Mouse (Mus musculus) heart, embryonic 16.5 days (tissue): ENCODE data around the gene Mob3b. TPM values are rescaled to one million over a fixed set of nuclear protein-coding genes. Genes with fewer than 3 reads are reported as not detected.
A peak's percentile ranks its signal among the peaks of the same experiment; 100 is the strongest.

Source experiments
- ATAC-seq: fragments of 200-750 bp; cut with Nextera tagmentation; replicated peaks from 2 replicates; pipeline ENCODE4 v1.8.0; 2017; ENCODE audit warnings: moderate number of reproducible peaks; ENCODE audit not compliant: insufficient read depth, low FRiP score; ENCODE audit errors: extremely low read depth
- H3K27ac ChIP-seq: fragments of 300-500 bp; sonication (generic); 2 replicates; pipeline ENCODE4 v1.5.1; 2014; ENCODE audit warnings: mild to moderate bottlenecking, low read length, control low read depth, moderate library complexity
- H3K27me3 ChIP-seq: fragments of 300-500 bp; sonication (generic); 2 replicates; pipeline ENCODE4 v1.6.1; 2014; ENCODE audit warnings: low read length, mixed read lengths; ENCODE audit not compliant: control insufficient read depth, insufficient read depth
- H3K36me3 ChIP-seq: fragments of 300-500 bp; sonication (generic); 2 replicates; pipeline ENCODE4 v1.6.1; 2014; ENCODE audit not compliant: control insufficient read depth, insufficient read depth
- H3K4me1 ChIP-seq: fragments of 300-500 bp; sonication (generic); 2 replicates; pipeline ENCODE4 v1.6.1; 2014; ENCODE audit warnings: low read length, mixed read lengths; ENCODE audit not compliant: control insufficient read depth, insufficient read depth
- H3K4me2 ChIP-seq: fragments of 300-500 bp; sonication (generic); 2 replicates; pipeline ENCODE4 v1.6.1; 2014; ENCODE audit warnings: low read depth, mild to moderate bottlenecking, control low read depth, low read length
- H3K4me3 ChIP-seq: fragments of 300-500 bp; sonication (generic); 2 replicates; pipeline ENCODE4 v1.5.1; 2014; ENCODE audit warnings: mild to moderate bottlenecking, control low read depth, low read length
- H3K9ac ChIP-seq: fragments of 300-500 bp; sonication (generic); 2 replicates; pipeline ENCODE4 v1.6.1; 2014; ENCODE audit warnings: low read length, control low read depth
- H3K9me3 ChIP-seq: fragments of 300-500 bp; sonication (generic); replicated peaks from 2 replicates; pipeline ENCODE4 v1.6.1; 2016; ENCODE audit warnings: low read length; ENCODE audit not compliant: control insufficient read depth
- WGBS: fragments of 180-500 bp; shearing (Covaris S2); extraction: QIAGEN DNeasy Blood & Tissue Kit; methylation state at CpG from one replicate; pipeline ENCODE4 v1.1.7; 2014; 5-methylcytosine and 5-hydroxymethylcytosine counted together
- polyA plus RNA-seq: library from polyadenylated mRNA; unstranded; fragments of >200 nt; fragmentation: Nextera tagmentation; extraction: Ambion mirVana; gene quantifications from 2 replicates; pipeline ENCODE4 v1.2.1, GENCODE M21; 2015

Mob3b gene
- polyA plus RNA-seq, 1 experiment from 2014 or later = 3.9 TPM

GRCm38 (mm10) chr4:34981301-34982172 lies 175.7 kb downstream of the Mob3b start:
- Histone ChIP-seq H3K4me3 (no peak overlapping the region), H3K9ac (no peak overlapping the region), H3K36me3 (no peaks in the 10 kb centered on the region), H3K27me3 (no peaks in the 10 kb centered on the region), H3K4me2 (no peak overlapping the region), H3K27ac (no peak overlapping the region), H3K9me3 (no peaks in the 10 kb centered on the region), H3K4me1 (peaks cover 15% of the 10 kb centered on the region)
- no peak for ATAC-seq
- 63% methylated on average over 8 of the region's 8 CpGs for WGBS

DNA sequence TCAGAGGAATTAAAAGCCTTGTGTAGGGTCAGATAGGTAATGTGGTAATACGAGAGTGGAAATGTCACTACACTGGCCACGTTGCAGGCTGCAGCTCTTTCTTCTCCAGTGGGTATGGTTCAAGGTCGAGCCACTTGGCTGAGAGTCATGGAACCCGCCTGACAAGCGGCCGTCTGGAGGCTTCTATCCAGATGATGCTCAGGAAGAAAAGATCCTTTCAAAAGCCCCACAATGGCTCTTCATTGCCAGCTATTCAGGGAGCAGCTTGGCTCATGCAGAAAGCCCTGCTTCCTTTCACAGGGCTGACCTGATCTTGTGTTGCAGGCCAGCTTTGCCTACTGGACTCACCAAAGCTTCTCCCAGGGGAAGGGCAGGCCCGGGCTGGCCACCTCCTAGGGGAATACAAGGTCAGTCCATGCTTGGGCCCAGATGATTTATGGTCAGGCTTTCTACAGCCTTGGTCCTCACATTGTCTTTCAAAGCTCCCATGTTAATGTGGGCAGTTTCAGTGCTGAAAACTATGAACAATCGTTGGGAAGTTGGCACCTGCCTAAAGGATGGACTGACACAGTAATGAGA lies 176.7 kb downstream of the Mob3b start:
- H3K4me2 ChIP-seq = no peak overlapping the region

GRCm38 (mm10) chr4:34976916-34977702 lies 180.2 kb downstream of the Mob3b start:
- Histone ChIP-seq H3K36me3 (no peaks in the 10 kb centered on the region), H3K27me3 (no peaks in the 10 kb centered on the region), H3K4me1 (peaks cover 20% of the 10 kb centered on the region), H3K4me3 (no peak overlapping the region), H3K27ac (peak overlapping the region; percentile 86), H3K9ac (no peak overlapping the region), H3K9me3 (no peaks in the 10 kb centered on the region), H3K4me2 (peak overlapping the region; percentile 47)
- no peak for ATAC-seq
- 85% methylated on average over 4 of the region's 4 CpGs for WGBS

More for the DNA sequence above, 176.7 kb downstream of the Mob3b start:
- no peak overlapping the region for H3K27ac ChIP-seq
- H3K9ac ChIP-seq = no peak overlapping the region
- no peaks in the 10 kb centered on the region for H3K36me3 ChIP-seq
- ATAC-seq = no peak
- WGBS = 80% methylated on average over 8 of the region's 8 CpGs
- no peaks in the 10 kb centered on the region for H3K9me3 ChIP-seq
- no peak overlapping the region for H3K4me3 ChIP-seq
- H3K4me1 ChIP-seq = peaks cover 21% of the 10 kb centered on the region
- no peaks in the 10 kb centered on the region for H3K27me3 ChIP-seq

GRCm38 (mm10) chr4:34976331-34976778 lies 180.9 kb downstream of the Mob3b start:
- no peaks in the 10 kb centered on the region for H3K9me3 ChIP-seq
- H3K4me3 ChIP-seq = peak overlapping the region; percentile 20
- peak; percentile 78 for ATAC-seq
- H3K27ac ChIP-seq = peak overlapping the region; percentile 86
- peak overlapping the region; percentile 47 for H3K4me2 ChIP-seq
- peaks cover 20% of the 10 kb centered on the region for H3K4me1 ChIP-seq
- WGBS = 22% methylated on average over 13 of the region's 13 CpGs
- H3K9ac ChIP-seq = no peak overlapping the region
- H3K27me3 ChIP-seq = no peaks in the 10 kb centered on the region
- no peaks in the 10 kb centered on the region for H3K36me3 ChIP-seq

DNA sequence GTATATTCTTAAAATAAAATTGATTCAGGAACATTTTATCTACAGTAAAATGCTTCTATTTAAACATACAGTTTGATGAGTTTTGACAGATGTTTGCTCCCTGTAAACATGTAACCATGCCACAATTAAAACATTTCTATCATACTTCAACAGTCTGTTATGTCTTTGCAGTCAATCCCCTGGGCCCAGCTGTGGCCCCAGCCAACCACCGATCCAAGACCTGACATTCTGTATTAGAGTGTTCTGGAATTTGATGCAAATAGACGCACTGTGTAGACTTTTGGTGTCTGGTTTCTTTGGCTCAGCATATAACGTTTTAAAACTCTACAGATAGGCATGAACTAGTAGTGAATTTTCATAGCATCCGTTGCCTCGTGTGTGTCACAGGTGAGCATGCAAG lies 182.5 kb downstream of the Mob3b start:
- Histone ChIP-seq H3K9ac (no peak overlapping the region), H3K4me2 (no peak overlapping the region), H3K27ac (no peak overlapping the region), H3K36me3 (no peaks in the 10 kb centered on the region), H3K27me3 (no peaks in the 10 kb centered on the region), H3K4me3 (no peak overlapping the region), H3K9me3 (no peaks in the 10 kb centered on the region), H3K4me1 (peaks cover 17% of the 10 kb centered on the region)
- ATAC-seq = no peak
- 68% methylated on average over 5 of the region's 5 CpGs for WGBS

DNA sequence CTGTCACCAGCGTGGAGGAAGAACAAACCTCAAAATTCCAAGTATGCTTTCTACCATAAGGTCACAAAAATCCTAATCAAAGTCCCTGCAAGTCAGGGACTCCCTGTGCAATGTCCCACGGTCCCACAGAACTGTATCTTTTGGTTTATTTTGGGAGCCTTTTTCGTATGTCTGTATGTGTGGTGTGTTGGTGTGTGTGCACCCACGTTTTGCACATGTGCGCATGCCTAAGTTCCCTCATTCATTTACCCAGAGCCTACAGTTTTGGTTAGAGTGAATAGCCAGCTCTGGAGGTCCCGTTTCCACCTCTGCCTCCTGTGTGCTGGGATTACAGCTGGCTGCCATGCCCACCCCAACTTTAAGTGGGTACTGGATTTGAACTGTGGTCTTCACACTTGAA lies 189.7 kb downstream of the Mob3b start:
- no peaks in the 10 kb centered on the region for H3K9me3 ChIP-seq
- WGBS = 73% methylated on average over 6 of the region's 6 CpGs
- no peak overlapping the region for H3K9ac ChIP-seq
- no peak overlapping the region for H3K27ac ChIP-seq
- no peaks in the 10 kb centered on the region for H3K36me3 ChIP-seq
- H3K4me2 ChIP-seq = no peak overlapping the region
- H3K4me1 ChIP-seq = peaks cover 8% of the 10 kb centered on the region
- no peak overlapping the region for H3K4me3 ChIP-seq
- no peak for ATAC-seq
- H3K27me3 ChIP-seq = no peaks in the 10 kb centered on the region

DNA sequence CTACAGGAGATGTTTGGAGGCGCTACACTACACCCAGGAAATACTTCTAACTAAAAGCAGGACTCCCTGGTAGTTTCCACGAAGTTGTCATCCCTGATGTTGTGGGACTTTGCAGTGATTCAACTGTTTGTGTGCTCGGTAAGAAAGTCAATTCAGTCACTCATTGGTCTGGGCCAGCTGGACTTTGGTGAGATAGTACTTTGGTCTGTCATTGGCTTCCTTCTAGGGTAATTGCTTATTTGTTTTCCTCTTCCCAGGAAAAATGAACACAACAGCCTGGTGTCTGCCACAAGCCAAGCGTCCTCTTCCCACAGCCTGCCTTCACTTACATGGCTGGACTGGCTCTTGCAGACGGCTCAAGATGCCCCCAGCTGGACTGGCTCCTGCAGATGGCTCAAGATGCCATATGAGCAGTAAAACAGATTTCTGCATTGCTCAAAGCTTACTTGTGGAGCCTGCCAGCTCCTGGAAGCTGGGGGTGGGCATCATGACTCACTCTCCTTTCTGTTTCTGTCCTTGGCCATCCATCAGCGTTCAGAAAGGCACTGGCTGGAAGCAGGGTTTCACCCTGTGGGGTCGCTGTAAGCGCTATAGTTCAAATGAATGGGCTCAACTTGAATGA lies 190.8 kb downstream of the Mob3b start:
- Histone ChIP-seq H3K27me3 (no peaks in the 10 kb centered on the region), H3K4me1 (peaks cover 8% of the 10 kb centered on the region), H3K9ac (no peak overlapping the region), H3K4me3 (no peak overlapping the region), H3K36me3 (no peaks in the 10 kb centered on the region), H3K27ac (no peak overlapping the region), H3K9me3 (no peaks in the 10 kb centered on the region), H3K4me2 (no peak overlapping the region)
- ATAC-seq = no peak
- 70% methylated on average over 8 of the region's 8 CpGs for WGBS

GRCm38 (mm10) chr4:34964906-34965305 lies 192.4 kb downstream of the Mob3b start:
- Histone ChIP-seq H3K9me3 (no peaks in the 10 kb centered on the region), H3K4me3 (no peak overlapping the region), H3K27ac (no peak overlapping the region), H3K4me2 (no peak overlapping the region), H3K27me3 (no peaks in the 10 kb centered on the region), H3K36me3 (no peaks in the 10 kb centered on the region), H3K4me1 (peaks cover 8% of the 10 kb centered on the region), H3K9ac (no peak overlapping the region)
- ATAC-seq = no peak
- 29% methylated on average over 10 of the region's 10 CpGs for WGBS
